Mouse (Mus musculus) CH12.LX (cell line): ENCODE measurements around the gene Rundc3a. TPM values are rescaled to one million over a fixed set of nuclear protein-coding genes. Genes with fewer than 3 reads are reported as not detected.

Source experiments
- DNase-seq: peaks from one replicate; pipeline ENCODE4 v3.0.0-alpha.2; 2013; ENCODE audit errors: extremely low read depth
- H3K27ac ChIP-seq: 2 replicates; pipeline ENCODE4 v1.5.1; 2012; ENCODE audit warnings: low read depth, mild to moderate bottlenecking, control low read depth, moderate library complexity; ENCODE audit not compliant: insufficient read depth
- H3K27me3 ChIP-seq: replicated peaks from 2 replicates; pipeline ENCODE3; 2012; ENCODE audit warnings: inconsistent platforms
- H3K36me3 ChIP-seq, 2 experiments: replicated peaks in 1 of 2; 2 replicates each; pipeline versions ENCODE3 to v1.6.1; 2012; ENCODE audit warnings: inconsistent platforms in 1 of 2, low read length in 1 of 2, mild to moderate bottlenecking in 1 of 2, mixed read lengths in 1 of 2, moderate library complexity in 1 of 2; ENCODE audit not compliant: control insufficient read depth in 1 of 2, insufficient read depth in 1 of 2
- H3K4me1 ChIP-seq, 2 experiments: 2 replicates each; pipeline ENCODE4 v1.6.1; 2012; ENCODE audit warnings: inconsistent platforms in 1 of 2, moderate library complexity in 1 of 2; ENCODE audit not compliant: insufficient read depth in 2 of 2, control insufficient read depth in 1 of 2
- H3K4me2 ChIP-seq: 2 replicates; pipeline ENCODE4 v1.6.1; 2012; ENCODE audit warnings: low read depth, mild to moderate bottlenecking, control low read depth; ENCODE audit not compliant: poor library complexity, insufficient read depth, severe bottlenecking
- H3K4me3 ChIP-seq, 3 experiments: fragments of 150-350 bp in 1 of 3; sonication (generic) in 1 of 3; replicated peaks in 1 of 3; 2 replicates each; pipeline versions ENCODE3 to v1.5.1; 2011 to 2012; ENCODE audit warnings: low read depth in 2 of 3, low read length in 2 of 3, mild to moderate bottlenecking in 2 of 3, moderate library complexity in 2 of 3, control low read depth in 1 of 3, improper control_type of control experiment in 1 of 3, inconsistent platforms in 1 of 3, mixed read lengths in 1 of 3; ENCODE audit not compliant: poor library complexity in 1 of 3
- H3K79me2 ChIP-seq: replicated peaks from 2 replicates; pipeline ENCODE4 v1.6.1; 2012; ENCODE audit warnings: mild to moderate bottlenecking, moderate library complexity; ENCODE audit not compliant: control insufficient read depth, poor library complexity, insufficient read depth, severe bottlenecking; ENCODE audit errors: extremely low read depth
- H3K9ac ChIP-seq: 2 replicates; pipeline ENCODE4 v1.6.1; 2012; ENCODE audit warnings: low read depth, mild to moderate bottlenecking, control low read depth, moderate library complexity; ENCODE audit not compliant: insufficient read depth
- H3K9me3 ChIP-seq: replicated peaks from 2 replicates; pipeline ENCODE3; 2012; ENCODE audit warnings: low read length, inconsistent platforms, mixed read lengths
- CHD2 ChIP-seq: IDR thresholded peaks from 2 replicates; pipeline ENCODE4 v1.6.1; 2011; ENCODE audit warnings: low read length, improper control_type of control experiment
- E2F4 ChIP-seq: IDR thresholded peaks from 2 replicates; pipeline ENCODE4 v1.6.1; 2011; ENCODE audit warnings: low read depth, low read length, improper control_type of control experiment; ENCODE audit not compliant: insufficient replicate concordance
- EP300 ChIP-seq: IDR thresholded peaks from 2 replicates; pipeline ENCODE4 v1.6.1; 2011; ENCODE audit warnings: low read length, improper control_type of control experiment
- HCFC1 ChIP-seq: IDR thresholded peaks from 2 replicates; pipeline ENCODE4 v1.6.1; 2012; ENCODE audit warnings: low read depth, mild to moderate bottlenecking, inconsistent platforms, low read length, improper control_type of control experiment
- KAT2A ChIP-seq: IDR thresholded peaks from 2 replicates; pipeline ENCODE4 v1.6.1; 2012; ENCODE audit warnings: low read length, improper control_type of control experiment, inconsistent platforms; ENCODE audit not compliant: insufficient replicate concordance
- MAX ChIP-seq: IDR thresholded peaks from 2 replicates; pipeline ENCODE4 v1.6.1; 2011; ENCODE audit warnings: low read length, improper control_type of control experiment
- MAZ ChIP-seq: IDR thresholded peaks from 2 replicates; pipeline ENCODE4 v1.6.1; 2012; ENCODE audit warnings: low read depth, mild to moderate bottlenecking, inconsistent platforms, low read length, improper control_type of control experiment, moderate library complexity
- MXI1 ChIP-seq: IDR thresholded peaks from 2 replicates; pipeline ENCODE4 v1.6.1; 2011; ENCODE audit warnings: mild to moderate bottlenecking, low read depth, low read length, improper control_type of control experiment
- NELFE ChIP-seq: IDR thresholded peaks from 2 replicates; pipeline ENCODE4 v1.6.1; 2011; ENCODE audit warnings: low read depth, low read length, improper control_type of control experiment
- NRF1 ChIP-seq: IDR thresholded peaks from 2 replicates; pipeline ENCODE4 v1.6.1; 2014; ENCODE audit warnings: low read depth, mild to moderate bottlenecking, inconsistent platforms, low read length, improper control_type of control experiment, moderate library complexity
- PAX5 ChIP-seq: IDR thresholded peaks from 2 replicates; pipeline ENCODE4 v1.6.1; 2012; ENCODE audit warnings: low read length, inconsistent platforms, mixed read lengths
- POLR2A ChIP-seq: IDR thresholded peaks from 2 replicates; pipeline ENCODE4 v1.6.1; 2011; ENCODE audit warnings: low read depth, mild to moderate bottlenecking, improper control_type of control experiment, low read length
- RAD21 ChIP-seq: IDR thresholded peaks from 2 replicates; pipeline ENCODE4 v1.6.1; 2011; ENCODE audit warnings: low read depth, mild to moderate bottlenecking, low read length, improper control_type of control experiment, moderate library complexity
- RCOR1 ChIP-seq: conservative IDR thresholded peaks from 2 replicates; pipeline ENCODE4 v1.6.1; 2012; ENCODE audit warnings: low read depth, mild to moderate bottlenecking, inconsistent platforms, low read length, improper control_type of control experiment
- SIN3A ChIP-seq: IDR thresholded peaks from 2 replicates; pipeline ENCODE4 v1.6.1; 2012; ENCODE audit warnings: low read length, improper control_type of control experiment, inconsistent platforms
- SMC3 ChIP-seq: IDR thresholded peaks from 2 replicates; pipeline ENCODE4 v1.6.1; 2011; ENCODE audit warnings: low read depth, low read length, improper control_type of control experiment
- TCF12 ChIP-seq: IDR thresholded peaks from 2 replicates; pipeline ENCODE4 v1.6.1; 2014; ENCODE audit warnings: low read depth, mild to moderate bottlenecking, inconsistent platforms, low read length, improper control_type of control experiment
- USF2 ChIP-seq: conservative IDR thresholded peaks from 2 replicates; pipeline ENCODE4 v1.6.1; 2011; ENCODE audit warnings: low read depth, low read length, improper control_type of control experiment
- ZKSCAN1 ChIP-seq: IDR thresholded peaks from 2 replicates; pipeline ENCODE4 v1.6.1; 2012; ENCODE audit warnings: low read depth, inconsistent platforms, low read length, improper control_type of control experiment, borderline replicate concordance
- ZMIZ1 ChIP-seq: IDR thresholded peaks from 2 replicates; pipeline ENCODE4 v1.6.1; 2012; ENCODE audit warnings: low read depth, mild to moderate bottlenecking, inconsistent platforms, low read length, improper control_type of control experiment
- ZNF384 ChIP-seq: IDR thresholded peaks from 2 replicates; pipeline ENCODE4 v1.6.1; 2012; ENCODE audit warnings: low read depth, low read length, improper control_type of control experiment, inconsistent platforms
- dilution Hi-C: fragments of 300-500 bp; cut with MboI; formaldehyde crosslinking; loops from 2 replicates; pipeline ENCODE4 v1.14.3; 2020; ENCODE audit warnings: low sequenced_read_pairs; ENCODE audit not compliant: extremely low pct_unique_long_range_greater_than_20kb, extremely low pct_ligation_motif_present
- in situ Hi-C: fragments of 300-500 bp; cut with MboI; formaldehyde crosslinking; loops from 3 replicates; pipeline ENCODE4 v1.14.3; 2019; ENCODE audit warnings: low sequenced_read_pairs, low pct_ligation_motif_present, low pct_unique_long_range_greater_than_20kb, mixed read lengths
- polyA plus RNA-seq: library from polyadenylated mRNA; unstranded; fragments of >175 nt; gene quantifications from 2 replicates; pipeline ENCODE4 v1.2.1, GENCODE M21; 2012; ENCODE audit warnings: low read depth; ENCODE audit not compliant: insufficient read length
- total RNA-seq, 2 experiments: library from RNA; depleted of rRNA; stranded (reverse); fragments of 300-350 nt in 1 of 2; fragments of >200 nt in 1 of 2; gene quantifications; 2 replicates each; pipeline ENCODE4 v1.2.3; 2012 to 2014

Rundc3a gene
- total and polyA plus RNA-seq, 3 experiments: 1.4 to 16.3 (median 3.3) TPM

GRCm38 (mm10) chr11:102344458-102344857 lies 48.7 kb upstream of the Rundc3a start:
- dilution Hi-C loops: no loop called here

GRCm38 (mm10) chr11:102346926-102347325 lies 46.3 kb upstream of the Rundc3a start:
- H3K4me3 ChIP-seq: no peak overlapping the region
- H3K36me3 ChIP-seq: no peaks in the 10 kb centered on the region
- peaks cover 73% of the 10 kb centered on the region for H3K27me3 ChIP-seq
- H3K4me2 ChIP-seq: no peak overlapping the region
- no peak overlapping the region for H3K27ac ChIP-seq
- no peaks in the 10 kb centered on the region for H3K9me3 ChIP-seq
- dilution Hi-C loops (no loop called here), in situ Hi-C loops (no loop called here)
- peaks cover 7 to 9% of the 10 kb centered on the region in 2 experiments for H3K4me1 ChIP-seq
- H3K79me2 ChIP-seq: no peaks in the 10 kb centered on the region
- H3K9ac ChIP-seq: no peak overlapping the region
- DNase-seq: no peak
- no peak for TF ChIP-seq ZMIZ1
- no peak for TF ChIP-seq SMC3
- TF ChIP-seq MXI1: no peak
- TF ChIP-seq NELFE: no peak
- TF ChIP-seq KAT2A: no peak
- TF ChIP-seq HCFC1: no peak

More at GRCm38 (mm10) chr11:102344458-102344857, 48.7 kb upstream of the Rundc3a start:
- no peak overlapping the region for H3K27ac ChIP-seq
- no peak for DNase-seq
- in situ Hi-C loops: no loop called here
- H3K9ac ChIP-seq: no peak overlapping the region
- H3K36me3 ChIP-seq: no peaks in the 10 kb centered on the region
- H3K4me3 ChIP-seq: no peak overlapping the region
- no peak overlapping the region for H3K4me2 ChIP-seq
- H3K79me2 ChIP-seq: no peaks in the 10 kb centered on the region
- peaks cover 4% of the 10 kb centered on the region for H3K9me3 ChIP-seq
- H3K27me3 ChIP-seq: peaks cover 59% of the 10 kb centered on the region
- H3K4me1 ChIP-seq: no peaks in the 10 kb centered on the region
- TF ChIP-seq MAZ (no peak), SIN3A (no peak), ZMIZ1 (no peak), NRF1 (no peak), HCFC1 (no peak), TCF12 (no peak), ZKSCAN1 (no peak), E2F4 (no peak)

GRCm38 (mm10) chr11:102347683-102348082 lies 45.5 kb upstream of the Rundc3a start:
- H3K27me3 ChIP-seq: peaks cover 77% of the 10 kb centered on the region

More at GRCm38 (mm10) chr11:102347683-102348082, 45.5 kb upstream of the Rundc3a start:
- Histone ChIP-seq H3K4me2 (no peak overlapping the region), H3K4me1 (peaks cover 7 to 9% of the 10 kb centered on the region in 2 experiments), H3K36me3 (no peaks in the 10 kb centered on the region), H3K9ac (no peak overlapping the region), H3K9me3 (no peaks in the 10 kb centered on the region), H3K79me2 (no peaks in the 10 kb centered on the region), H3K4me3 (no peak overlapping the region), H3K27ac (no peak overlapping the region)
- dilution Hi-C loops (no loop called here), in situ Hi-C loops (no loop called here)
- TF ChIP-seq CHD2 (no peak), NELFE (no peak), SIN3A (no peak), RCOR1 (no peak), EP300 (no peak), E2F4 (no peak), SMC3 (no peak), ZNF384 (no peak), RAD21 (no peak), MAX (no peak), POLR2A (no peak), PAX5 (no peak), USF2 (no peak)
- DNase-seq: no peak
